Mouse (Mus musculus) heart, postnatal 25 days (tissue): ENCODE results near the gene Gtdc1. TPM values are rescaled to one million over a fixed set of nuclear protein-coding genes. Genes with fewer than 3 reads are reported as not detected.

Source experiments
- DNase-seq: peaks from one replicate; pipeline ENCODE4 v3.0.0; 2022; ENCODE audit warnings: low spot score
- intact Hi-C: fragments of 180-260 bp; cut with DNase I; formaldehyde crosslinking; loops from one replicate; pipeline ENCODE4 v1.15.1; 2025
- total RNA-seq, 2 experiments: library from RNA; stranded (reverse); gene quantifications; 2 replicates each; pipeline ENCODE4 v1.2.3; 2021

The Gtdc1 gene
- total RNA-seq, 2 experiments from 2014 or later: 14.4 to 21.9 TPM

DNA sequence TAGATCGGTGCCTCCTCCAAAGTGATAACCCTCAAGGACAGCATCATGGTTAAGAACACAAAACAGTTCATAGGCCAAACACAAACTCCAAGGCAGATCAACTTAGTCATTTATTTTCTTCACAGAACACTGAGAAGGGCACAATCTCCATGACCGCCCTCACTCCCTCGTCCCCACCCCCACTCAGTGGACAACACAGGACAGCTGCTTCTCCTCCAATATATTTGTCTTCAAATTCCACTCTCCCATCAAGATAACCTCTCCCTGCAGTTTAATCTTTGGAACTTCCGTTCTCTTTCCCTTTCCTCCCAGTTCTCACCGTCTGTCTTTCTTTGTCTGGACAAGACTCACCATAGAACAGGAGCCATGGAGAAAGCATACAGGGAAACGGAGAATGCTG is 378.1 kb downstream of the Gtdc1 start:
- DNase-seq: no peak
- intact Hi-C loops: no loop called here

GRCm38 (mm10) chr2:44542775-44543174 is 384.7 kb downstream of the Gtdc1 start:
- intact Hi-C loops: no loop called here
- no peak for DNase-seq

- intact Hi-C loops: no loop called here
These were observed 385.7 kb downstream of the Gtdc1 start for GRCm38 (mm10) chr2:44541726-44542125.

DNA sequence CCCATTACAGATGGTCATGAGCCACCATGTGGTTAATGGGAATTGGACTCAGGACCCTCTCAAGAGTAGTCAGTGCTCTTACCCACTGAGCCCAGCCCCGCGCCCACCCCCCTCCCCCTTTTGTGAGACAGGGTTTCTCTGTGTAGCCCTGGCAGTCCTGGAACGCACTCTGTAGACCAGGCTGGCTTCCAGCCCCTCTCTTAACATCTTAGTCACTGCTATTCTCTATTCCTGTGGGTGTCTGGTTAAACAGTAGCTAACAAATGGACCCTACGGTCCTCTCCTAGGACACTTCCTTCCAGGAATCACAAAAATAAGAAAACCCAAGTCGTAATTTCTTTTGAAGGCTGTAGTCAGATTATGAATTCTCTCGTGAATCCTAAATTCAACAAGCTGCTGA is 386.6 kb downstream of the Gtdc1 start:
- no peak for DNase-seq
- intact Hi-C loops: no loop called here

More at GRCm38 (mm10) chr2:44541726-44542125, 385.7 kb downstream of the Gtdc1 start:
- no peak for DNase-seq

GRCm38 (mm10) chr2:44539121-44539634 is 388.3 kb downstream of the Gtdc1 start:
- intact Hi-C loops: no loop called here
- DNase-seq: no peak

- intact Hi-C loops: no loop called here
- DNase-seq: no peak
These were observed 389.3 kb downstream of the Gtdc1 start for GRCm38 (mm10) chr2:44538135-44538534.

GRCm38 (mm10) chr2:44535760-44536159 is 391.7 kb downstream of the Gtdc1 start:
- intact Hi-C loops: no loop called here
- DNase-seq: no peak

GRCm38 (mm10) chr2:44535136-44535675 is 392.3 kb downstream of the Gtdc1 start:
- intact Hi-C loops: no loop called here
- no peak for DNase-seq

- intact Hi-C loops: no loop called here
- no peak for DNase-seq
These were observed 401.1 kb downstream of the Gtdc1 start for GRCm38 (mm10) chr2:44526110-44527032.

- intact Hi-C loops: no loop called here
- no peak for DNase-seq
These were observed 402.1 kb downstream of the Gtdc1 start for GRCm38 (mm10) chr2:44525187-44525919.

- intact Hi-C loops: no loop called here
- no peak for DNase-seq
These were observed 408.2 kb downstream of the Gtdc1 start for GRCm38 (mm10) chr2:44519236-44519635.

DNA sequence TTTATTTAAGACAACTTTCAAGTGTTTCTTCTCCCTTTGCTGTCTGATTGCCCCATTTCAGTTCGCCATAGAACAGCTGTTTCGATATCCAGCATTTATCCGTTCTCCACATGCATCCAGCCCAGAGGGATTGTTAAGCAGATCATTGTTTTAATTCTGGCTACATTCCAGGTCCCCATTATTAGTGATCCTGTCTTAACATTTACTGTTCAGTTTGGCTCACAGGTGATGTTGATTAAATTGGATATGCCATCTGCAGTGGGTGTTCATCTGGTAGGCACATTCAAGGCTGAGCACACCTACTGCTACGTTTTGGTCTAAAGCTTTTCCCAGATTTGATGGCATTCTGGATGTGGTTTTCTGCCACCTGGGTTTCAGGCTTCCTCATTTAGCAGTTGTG is 409.4 kb downstream of the Gtdc1 start:
- intact Hi-C loops: no loop called here
- no peak for DNase-seq

Other genes with a start within 250 kb of the Gtdc1 start
- gene Zeb2, start 189.7 kb upstream of the Gtdc1 start, total RNA-seq: 10 to 100 TPM; 57.4 to 60.3 TPM